Mouse (Mus musculus) CD4-positive helper T cell, adult 2 months (primary cell): ENCODE data around the gene Dync1li1.

Experiments
- DNase-seq: peaks from one replicate; pipeline ENCODE4 v3.0.0-alpha.2; 2012; ENCODE audit warnings: low read depth, missing footprints, low spot score

The Dync1li1 gene

DNA sequence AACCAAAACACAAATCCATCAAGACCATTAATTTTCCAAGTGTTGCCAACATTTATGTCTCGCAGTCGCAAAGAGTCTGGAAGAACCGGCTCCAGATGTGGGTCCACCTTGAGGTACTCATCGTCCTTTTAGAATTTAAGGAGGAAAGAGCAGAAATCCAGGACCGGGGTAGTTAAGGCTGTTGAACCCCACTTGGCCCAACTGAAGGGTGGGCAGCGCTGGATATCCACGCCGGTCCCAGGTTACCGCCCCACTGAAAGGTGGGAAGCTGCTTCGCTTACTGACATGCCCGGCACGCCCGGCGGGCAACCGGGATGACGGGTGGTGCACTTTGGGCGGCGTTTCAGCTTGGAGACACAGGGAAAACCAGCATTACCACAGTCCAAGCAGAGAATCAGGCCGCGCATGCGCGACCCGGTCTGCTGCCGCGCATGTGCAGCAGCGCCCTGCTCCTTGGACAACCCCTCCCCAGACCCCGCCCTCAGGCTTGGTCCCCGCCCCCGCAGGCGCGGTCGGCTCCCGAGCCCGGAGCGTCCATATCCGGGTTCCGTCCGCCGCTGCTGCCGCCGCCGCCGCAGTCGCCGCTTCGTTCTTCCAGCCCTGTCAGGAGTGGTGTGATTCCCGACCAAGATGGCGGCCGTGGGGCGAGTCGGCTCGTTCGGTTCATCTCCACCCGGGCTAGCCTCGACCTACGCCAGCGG, at the start of gene Dync1li1:
Dync1li1 (plus strand) TSS at position 539 of the 701 bp plus-strand sequence.
- peak; percentile 95 for DNase-seq

DNA sequence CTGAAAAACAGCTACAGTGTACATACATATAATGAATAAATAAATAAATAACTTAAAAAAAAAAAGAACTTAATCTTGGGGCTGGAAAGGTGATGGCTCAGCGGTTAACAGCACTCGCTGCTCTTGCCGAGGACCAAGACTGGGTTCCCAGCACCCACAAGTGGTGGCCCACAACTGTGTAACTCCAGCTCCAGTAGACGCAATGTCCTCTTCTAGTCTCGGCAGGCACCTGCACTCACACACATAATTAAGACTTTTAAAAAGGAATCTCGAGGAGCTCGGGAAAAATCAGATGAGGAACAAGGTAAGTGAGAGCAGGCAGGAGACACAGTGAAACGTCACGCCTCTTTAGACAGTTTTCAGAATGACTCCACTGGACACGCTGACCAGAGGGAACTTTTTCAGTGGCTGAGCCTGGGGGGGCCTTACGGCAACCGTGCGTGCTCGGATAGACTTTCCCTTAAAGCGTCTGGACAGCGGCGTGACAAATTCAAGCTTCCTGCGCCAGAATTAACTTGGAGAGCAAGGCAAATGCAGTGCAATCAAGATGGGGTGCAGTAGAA, 49.3 kb upstream of the Dync1li1 start:
- DNase-seq: no peak

DNA sequence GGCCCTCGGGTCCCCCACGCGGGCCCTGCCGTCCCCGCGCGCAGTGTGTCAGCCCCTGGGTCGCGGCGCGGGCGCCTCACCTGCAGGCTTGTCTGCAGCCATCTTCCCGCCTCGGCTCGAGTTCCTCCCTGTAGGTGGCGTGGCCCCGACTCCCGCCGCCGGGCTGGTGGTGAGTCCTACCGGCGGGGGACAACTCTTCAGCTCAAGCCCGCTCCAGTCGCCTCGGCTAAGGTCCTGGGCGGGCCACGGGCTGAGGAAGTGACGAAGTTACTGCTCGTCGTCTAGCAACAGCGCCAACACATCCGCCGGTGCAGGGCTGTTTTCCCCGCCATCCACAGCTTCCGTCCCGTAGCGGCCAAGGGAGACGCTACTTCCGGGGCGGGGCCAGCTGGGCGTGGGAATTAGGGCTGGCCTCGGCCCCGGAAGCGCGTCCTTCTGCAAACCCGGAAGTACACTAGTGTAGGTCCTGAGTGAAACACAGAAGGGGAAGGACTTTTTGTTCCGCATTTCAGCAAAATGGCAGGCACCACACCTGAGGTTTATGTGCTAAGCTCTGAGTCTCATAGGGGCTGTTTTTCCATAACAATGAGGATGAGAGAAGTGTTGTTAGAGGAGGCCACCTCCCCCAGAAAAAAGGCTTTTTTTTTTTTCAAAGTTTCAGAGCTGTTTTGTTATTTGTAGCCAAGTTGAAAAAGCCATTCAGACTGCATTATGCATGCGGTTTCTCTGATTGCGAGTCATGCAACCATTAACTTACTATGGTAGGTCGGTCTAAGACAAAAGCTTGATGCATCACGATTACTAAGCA, 48.5 kb upstream of the Dync1li1 start, which contains the start of gene Cnot10:
Cnot10 (minus strand) TSS at position 346 of the 808 bp plus-strand sequence.
- DNase-seq: peak; percentile 100

DNA sequence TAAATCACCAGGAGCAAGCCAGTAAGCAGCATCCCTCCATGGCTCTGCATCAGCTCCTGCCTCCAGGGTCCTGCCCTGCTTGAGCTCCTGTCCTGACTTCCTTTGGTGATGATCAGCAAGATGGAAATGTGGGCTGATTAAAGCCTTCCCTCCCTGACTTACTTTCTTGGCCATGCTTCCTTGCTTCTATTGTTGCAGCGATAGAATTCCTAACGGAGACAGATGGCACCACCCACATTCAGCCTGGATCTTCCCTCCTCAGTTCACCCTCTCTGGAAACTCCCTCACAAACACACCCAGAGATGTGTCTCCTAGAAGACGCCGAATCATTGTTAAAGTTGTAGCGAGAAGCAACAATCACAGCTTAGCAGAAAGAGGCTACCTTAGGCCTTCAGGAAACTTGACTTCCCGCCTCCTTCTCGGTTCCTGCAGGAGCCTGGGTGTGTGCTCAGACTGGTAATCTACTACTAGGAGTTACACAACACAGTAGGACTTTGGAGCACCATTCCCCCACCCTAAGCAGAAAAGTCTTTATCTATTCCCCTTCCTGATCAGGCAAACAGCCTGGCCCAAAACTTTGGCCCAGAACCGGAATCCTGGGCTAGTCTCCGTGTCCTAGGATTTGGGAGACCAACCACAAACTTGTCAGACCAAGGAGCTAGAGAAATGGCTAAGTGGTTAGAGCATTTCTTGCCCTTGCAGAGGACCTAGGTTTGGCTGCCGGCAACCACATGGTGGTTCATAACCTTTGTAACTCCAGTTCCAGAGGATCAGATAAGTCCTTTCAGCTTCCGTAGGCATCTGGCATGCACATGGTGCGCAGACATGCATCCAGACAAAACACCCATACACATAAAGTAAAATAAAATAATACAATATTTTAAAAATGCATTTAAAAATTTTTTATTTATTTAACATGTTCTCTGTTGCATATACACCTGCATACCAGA, 41.8 kb upstream of the Dync1li1 start:
- DNase-seq: no peak

DNA sequence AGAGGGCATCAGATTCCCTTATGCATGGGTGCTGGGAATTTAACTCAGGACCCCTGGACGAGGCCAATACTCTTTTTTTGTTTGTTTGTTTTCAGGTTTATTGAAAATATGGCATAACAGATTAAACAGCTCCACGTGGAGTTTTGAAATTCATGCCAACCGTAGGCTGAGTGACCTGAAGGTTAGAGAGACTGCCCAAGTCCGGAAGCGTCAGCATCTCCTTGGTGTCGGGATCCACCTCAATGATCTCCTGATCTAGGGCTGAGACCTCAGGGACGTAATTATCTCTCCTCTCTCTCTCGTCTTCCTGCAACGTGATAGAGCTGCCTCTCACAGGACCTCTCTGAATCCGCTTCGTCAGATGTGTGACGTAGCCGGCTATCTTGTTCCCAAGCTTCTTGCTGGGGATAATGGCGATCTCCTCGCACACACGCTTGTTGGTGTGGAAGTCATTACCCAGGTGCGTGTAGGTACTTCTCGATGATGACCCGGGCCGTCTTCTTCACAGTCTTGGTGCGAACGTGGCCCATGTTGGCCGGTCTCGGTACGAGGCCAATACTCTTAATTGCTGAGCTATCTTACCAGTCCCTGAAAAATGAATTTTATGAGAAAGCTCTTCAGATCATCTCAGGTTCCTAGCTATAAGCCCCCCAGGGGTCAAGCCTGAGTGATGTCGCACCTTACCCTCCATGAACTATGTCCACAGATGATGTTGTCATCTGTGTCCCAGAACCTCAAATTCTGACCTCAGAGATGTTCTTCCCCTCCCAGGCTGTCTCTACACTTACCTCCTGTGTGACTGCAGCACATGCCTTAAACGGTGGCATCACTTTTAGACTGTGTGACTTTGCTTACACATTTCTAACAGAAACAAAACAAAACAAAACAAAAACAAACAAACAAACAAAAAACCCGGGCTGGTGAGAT, 40.8 kb upstream of the Dync1li1 start:
- DNase-seq: no peak

DNA sequence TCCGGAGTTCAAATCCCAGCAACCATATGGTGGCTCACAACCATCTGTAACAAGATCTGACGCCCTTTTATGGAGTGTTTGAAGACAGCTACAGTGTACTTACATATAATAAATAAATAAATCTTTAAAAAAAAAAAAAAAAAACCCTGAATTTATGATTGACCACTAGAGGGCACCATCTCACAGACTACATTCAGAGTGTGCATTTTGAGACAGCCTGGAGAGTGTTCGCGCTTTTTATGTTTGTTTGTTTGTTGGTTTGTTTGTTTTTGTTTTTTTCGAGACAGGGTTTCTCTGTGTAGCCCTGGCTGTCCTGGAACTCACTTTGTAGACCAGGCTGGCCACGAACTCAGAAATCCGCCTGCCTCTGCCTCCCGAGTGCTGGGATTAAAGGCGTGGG, 40.1 kb upstream of the Dync1li1 start:
- DNase-seq: peak; percentile 50

DNA sequence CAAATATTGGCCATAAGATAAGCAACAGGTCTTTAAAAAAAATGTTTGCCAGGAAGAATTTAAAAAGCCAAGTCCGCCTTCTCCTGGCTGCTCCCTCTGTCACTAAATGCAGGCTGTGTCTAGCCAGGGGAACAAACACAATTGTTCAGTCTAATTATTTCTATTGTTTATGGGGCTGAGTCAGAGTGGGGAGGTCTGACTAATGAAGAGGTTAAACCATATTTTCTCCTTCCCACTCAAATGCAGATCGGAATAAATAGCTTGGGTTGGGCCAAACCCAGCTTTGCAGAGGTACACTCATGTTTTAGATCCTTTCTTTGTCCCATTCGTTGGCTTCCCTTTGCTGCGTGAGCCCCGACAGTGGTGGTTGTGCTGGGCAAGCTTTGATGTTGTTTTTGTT, 39.2 kb upstream of the Dync1li1 start:
- DNase-seq: no peak

DNA sequence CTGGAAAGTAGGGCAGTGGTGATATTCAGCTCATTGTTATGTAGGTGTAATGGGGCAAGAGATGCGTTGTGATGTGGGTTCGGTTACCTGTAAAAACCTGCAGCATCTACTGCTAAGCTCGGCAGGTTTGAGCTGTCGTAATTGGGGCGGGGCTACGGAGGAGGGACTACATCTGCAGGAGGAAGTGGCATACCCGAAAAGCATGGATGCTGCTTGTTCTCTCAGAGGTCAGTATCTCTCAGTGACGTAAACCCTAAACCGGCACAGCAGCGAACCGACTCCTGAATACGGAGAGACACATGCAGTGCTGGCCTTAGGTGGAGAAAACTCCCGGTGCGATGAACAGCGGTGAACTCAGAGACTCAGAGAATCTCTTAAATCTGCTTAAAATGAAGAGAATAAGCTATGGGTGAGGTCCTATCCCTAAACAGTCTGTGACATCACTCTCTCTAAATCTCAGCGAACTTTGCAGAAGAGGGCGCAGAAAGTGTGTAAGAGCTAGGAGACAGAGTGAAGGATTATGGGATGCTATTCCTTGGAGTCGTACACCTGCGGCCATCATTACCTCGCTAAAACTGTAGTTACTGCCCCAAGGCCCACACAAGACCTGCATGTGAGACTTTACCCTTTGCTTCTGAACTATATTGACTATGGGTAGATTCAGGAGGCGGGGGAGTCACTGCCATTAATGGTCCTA, 37.5 kb upstream of the Dync1li1 start:
- DNase-seq: peak; percentile 64

DNA sequence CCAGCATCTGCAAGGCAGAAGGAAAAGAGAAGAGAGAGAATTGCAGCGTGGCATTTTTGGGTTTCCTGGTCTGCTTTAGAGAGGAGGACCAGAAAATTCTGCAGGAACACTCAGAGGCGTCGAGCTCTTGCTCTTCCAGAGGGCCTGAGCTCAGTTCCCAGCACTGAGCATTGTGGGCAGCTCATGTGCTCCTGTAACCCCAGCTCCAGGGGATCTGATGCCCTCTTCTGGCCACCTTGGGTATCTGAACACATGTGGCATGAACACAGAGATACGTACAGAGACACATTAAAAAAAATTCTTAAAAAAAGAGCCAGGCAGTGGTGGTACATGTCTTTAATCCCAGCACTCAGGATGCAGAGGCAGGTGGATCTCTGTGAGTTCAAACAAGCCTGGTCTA, 33.2 kb upstream of the Dync1li1 start:
- DNase-seq: no peak

DNA sequence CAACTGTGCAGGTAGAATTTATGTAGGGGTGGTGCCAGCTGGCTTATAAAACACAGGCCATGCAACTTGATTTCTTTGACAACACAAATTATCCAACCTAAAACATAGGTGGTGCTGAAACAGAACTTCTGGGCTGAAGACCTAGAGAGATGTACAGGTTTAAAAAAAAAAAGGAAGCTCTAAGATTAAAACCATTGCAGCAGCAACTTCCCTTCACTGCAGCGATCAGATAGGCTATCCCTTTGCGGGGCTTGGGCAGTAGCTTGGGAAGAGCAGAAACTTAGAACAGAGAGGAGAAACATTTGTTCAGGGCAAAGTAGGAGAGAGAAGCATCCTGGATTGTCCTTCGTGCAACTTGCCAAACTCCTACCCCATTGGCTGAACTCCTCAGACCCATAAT, 31.9 kb upstream of the Dync1li1 start:
- no peak for DNase-seq

DNA sequence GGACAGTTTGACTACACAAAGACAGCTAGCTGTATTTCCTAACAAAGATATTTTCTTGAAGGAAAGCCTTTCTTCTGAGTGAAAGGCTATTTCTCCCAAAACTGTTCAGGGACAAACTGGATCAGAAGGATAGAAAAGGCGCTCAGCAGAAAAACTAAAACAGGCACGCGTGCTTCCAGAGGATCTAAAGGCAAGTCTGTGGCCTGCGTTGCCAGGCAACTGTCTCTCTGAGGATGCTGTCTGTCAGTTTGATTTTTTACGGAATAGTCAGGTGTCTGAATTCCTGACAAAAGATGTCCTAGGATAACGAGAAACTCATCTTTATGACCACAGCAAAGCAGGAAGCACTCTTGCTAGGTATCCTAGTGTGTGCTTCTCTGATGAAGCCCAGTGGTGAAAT, 28.1 kb upstream of the Dync1li1 start:
- DNase-seq: no peak

DNA sequence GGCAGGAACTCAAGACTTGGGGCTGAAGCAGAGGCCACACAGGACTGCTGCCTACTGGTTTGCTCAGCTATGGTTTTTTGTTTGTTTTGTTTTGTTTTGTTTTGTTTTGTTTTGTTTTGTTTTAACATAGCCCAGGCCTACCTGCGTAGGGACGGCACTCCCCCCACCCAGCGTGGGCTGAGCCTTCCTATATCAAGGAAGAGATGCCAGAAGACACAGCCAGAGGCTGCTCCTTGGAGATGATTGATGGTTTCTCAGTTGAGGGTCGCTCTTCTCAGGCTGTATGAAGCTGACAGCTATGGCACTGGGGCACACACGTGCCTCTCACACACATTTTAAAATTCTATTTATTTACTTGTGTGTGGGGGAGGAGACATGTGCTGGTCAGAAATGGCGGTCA, 27.6 kb upstream of the Dync1li1 start:
- DNase-seq: no peak

DNA sequence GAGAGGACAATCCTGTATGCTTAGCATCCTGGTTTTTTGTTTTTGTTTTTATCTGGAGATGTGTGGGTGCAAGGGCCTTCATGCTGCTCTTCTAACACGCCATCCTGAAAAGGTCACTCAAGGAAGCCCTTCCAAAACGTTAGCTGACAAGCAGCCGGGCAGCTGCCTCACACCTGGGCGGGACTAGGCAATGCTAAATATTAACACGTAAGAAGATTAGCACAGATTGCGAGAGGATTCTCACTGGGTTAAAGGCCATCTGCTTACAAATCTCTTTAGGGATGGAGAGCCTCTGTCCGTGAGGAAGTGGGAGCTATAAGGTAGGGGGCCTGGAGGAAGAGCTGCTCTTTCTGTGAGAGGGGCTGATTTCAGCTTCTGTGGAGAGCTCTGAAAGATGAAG, 26.6 kb upstream of the Dync1li1 start:
- DNase-seq: no peak

DNA sequence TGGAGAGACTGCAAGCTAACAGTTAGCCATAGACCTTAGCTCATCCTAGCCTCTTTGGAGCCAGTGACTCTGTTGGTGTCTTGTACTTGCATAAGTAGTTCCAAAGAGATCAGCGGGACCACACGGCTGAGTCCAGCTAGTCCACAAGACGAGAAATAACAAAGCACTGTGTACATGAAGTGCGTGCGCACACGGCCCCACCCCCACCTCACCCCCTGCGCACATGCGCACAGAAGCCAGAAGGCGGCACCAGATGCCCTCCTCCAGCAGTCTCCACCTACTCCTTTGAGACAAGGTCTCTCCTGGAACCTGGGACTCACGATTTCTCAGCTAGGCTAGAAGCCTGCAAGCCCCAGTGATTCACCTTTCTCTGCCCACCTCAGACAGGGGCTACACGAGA, 24.8 kb upstream of the Dync1li1 start:
- DNase-seq: no peak

DNA sequence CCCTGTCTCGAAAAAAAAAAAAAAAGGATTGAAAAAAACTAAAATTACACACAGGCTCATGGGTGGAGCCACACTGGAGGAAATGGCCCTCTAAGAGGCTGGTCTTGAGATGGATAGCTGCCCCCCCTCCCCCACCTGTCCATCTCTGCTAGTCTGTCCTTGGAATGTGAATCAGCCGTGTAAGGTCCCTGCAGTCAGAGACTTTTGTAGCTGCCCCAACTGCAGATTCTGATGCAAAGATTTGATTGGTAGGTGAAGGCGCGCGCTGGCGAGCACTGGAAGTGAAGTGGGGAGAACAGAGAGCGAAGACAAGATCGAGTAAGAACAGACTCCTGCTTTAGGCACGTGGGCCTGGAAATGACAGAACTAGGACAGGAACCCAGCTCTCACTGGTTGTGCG, 21.7 kb upstream of the Dync1li1 start:
- no peak for DNase-seq

DNA sequence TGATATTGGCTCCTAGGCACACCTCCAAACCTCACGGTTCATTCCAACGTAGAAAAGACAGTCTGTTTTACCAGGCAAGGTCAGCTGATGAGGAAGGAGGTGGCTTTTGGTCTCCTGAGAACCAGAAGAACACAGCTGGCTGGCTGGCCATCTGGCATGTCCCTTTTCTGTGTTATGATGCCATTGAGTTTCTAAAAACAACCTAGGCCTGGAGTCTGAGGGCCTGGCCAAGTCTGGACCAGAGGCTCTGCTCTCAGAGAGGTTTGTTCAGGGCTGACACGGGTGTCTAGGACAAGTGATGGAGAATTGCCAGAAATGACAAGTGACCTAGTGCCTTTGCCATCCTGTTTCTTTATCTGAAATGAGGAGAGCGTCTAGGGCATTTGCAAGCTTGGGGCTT, 20.5 kb upstream of the Dync1li1 start:
- no peak for DNase-seq

DNA sequence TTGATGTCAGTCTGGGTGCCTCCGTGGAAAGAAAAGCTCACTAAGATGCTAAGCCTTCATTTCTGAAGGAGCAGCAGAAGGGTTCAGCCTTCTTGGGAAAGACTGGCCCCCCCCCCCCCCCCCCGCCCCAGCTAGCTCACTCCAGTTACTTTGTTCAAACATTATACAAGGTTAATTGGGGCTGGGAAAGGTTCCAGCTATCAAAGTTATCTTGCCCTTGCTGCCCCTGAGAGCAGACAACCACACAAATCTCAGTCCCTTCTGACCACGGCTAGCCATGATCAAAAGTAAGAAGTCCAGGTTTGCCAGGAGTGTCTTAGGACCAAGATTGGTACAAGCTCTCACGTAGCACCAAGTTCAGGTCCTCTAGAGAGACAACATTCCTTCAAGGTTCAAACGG, 19.6 kb upstream of the Dync1li1 start:
- no peak for DNase-seq

DNA sequence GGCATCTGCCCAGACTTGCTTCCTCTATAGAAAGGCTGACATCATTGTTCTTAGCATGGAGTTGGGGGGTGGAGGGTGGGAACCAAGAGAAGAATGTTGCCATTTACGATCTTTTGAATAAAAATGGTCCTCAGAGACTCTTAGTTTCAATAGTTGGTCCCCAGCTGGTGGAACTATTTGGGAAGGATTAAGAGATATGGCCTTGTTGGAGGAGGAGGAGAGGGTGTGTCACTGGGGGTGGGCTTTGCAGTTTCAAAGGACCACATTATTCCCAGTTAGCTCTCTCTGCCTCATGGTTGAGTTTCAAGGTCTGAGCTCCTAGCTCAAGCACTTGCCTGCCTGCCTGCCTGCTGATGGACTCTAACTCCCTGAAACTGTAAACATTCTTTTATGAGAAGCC, 16.6 kb upstream of the Dync1li1 start:
- DNase-seq: no peak

DNA sequence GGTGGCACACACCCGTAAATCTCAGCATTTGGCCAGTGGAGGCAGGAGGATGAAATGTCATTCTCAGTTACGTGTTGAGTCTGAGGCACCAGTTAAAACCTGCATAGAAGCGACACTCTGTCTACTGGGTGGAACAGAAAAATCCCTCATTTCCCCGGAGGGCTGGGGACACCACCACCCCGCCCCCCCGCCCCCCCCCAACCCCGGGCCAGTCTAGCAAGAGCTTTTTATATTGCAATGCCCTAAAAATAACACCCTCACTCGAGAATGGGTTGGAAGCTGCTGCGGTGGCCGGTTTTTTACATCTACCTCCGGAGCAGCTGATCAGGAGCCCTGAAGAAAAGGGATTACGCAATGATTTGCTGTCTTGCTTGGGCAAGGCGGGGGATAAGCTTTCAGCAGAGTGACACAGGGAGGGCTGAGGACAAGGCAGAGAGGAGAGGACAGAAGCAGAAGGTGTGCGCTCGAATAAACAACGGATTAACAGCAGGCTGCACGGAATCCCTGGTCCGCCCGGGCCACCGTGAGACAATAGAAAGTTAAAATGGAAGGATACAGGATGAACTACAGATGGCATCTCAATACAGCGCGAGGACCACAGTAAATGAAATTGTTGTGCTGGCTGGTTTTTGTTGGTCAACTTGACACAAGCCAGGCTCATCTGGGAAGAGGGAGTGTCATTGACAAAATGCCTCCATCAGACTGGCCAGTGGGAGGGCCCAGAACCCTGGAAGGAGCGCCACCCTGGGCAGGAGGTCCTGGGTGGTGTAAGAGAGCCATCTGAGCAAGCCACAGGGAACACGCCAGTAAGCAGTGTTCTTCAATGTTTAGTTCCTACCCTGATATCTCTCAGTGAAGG, 15.7 kb upstream of the Dync1li1 start:
- DNase-seq: no peak
